Mouse (Mus musculus) frontal cortex, adult (tissue): ENCODE results near the gene Siva1.

Experiments
- ATAC-seq: cut with Nextera tagmentation; 2 replicates; pipeline ENCODE4 v1.9.2; 2017; ENCODE audit warnings: mild to moderate bottlenecking, moderate library complexity, mixed read lengths; ENCODE audit not compliant: low TSS enrichment

The Siva1 gene

DNA sequence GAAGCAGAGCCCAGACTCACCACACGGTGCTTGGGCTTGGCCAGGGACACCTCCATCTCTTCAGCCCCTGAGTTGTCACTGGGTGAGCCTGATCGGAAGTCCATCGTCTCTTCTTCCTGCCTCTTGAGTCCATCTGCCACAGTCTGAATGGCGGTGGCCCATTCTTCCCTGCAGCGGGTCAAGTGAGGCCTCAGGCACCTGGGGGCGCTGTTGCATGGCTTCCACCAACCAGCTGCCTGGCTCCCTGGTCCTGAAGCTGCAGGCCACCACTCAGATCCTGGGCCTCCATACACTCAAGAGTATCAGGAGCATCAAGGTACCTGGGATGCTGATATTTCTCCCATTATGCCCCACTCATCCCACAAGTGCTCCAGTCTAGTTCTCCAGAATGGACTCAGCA lies 14.6 kb downstream of the Siva1 start:
- ATAC-seq, result no peak

DNA sequence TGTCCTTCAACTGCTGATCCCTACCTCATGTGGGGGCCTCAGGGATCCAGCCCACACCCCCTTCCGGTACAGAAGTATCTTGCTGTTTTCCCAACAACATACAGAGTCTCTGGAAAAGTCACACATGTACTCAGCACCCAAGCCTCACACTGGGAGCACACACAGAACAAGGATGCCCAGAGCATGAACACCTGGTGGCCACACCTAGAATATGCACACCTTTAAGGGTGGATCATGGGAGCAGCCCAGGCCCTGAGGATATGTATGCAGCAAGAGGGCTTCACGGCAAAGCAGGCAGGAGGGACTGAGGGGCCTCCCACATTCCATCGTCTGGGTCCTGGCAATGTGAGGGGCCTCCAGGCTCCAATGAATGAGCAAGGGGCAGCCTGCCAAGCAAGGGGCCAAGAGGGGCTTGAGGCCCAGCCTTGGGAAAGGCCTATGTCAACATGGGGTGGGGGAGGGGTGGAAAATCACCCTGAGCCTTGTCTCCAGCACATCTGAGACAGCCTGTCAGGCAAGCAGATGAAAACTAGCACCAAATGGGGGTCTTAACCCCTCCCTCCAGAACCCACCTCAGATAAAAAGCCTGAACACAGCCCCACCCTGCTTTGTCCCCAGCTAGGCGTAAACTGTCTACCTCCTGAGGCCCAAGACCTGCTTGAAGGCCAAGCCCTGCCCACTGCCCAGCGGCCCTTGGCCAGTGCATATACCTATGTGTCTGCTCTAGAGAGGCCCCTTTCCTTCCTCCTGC lies 16.3 kb downstream of the Siva1 start:
- ATAC-seq, result no peak

DNA sequence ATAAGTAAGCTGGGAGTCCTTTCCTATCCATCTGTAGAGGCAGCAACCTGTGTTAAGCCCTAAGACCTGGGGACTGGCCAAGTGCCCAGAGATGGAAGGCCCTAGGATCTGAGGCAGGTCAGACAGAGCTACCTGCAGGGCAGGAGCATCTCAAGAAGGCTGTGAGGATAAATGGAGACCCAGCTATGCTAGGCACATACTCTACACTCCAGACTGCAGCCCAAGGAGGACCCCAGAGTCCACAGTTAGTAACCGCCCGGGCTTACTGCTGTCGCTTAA lies 16.8 kb downstream of the Siva1 start:
- ATAC-seq, result no peak

DNA sequence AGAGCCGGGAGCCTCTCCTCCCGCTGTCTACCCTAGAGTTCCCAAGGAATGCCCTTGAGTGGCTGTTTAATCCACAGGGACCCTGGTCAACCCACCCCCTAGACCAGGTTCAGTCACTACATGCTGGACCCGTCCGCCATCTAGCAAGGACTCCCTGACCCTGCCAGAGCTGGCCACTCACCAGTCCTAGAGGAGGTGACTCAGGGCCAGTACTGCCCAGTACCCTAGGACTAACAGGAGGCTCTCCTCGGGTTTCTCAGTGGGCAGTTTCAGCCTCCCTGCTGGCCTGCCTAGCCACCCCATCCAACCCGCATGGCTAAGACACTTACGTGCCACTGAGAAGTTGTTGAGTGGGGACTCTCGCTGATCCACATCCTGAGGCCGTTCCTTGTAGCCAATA lies 17.4 kb downstream of the Siva1 start:
- ATAC-seq, result no peak

DNA sequence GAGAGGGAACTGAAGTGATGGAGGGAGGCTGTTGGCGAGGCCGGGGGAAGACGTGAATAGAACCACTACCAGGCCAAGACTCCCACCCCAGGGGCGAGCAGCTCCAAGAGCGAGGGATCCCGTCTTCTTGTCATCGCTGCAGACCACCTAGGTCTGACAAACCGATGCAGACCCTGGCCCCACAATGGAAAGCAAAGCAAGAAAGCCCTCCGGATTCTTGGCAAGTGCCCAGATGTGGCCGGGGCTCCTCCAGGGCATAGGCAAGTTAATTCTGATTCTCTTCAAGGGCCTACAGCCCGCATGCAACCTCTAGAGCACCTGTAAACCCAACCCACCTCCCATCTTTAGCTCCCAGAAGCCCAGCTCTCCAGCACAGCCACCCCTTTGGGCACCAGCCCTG lies 18.8 kb downstream of the Siva1 start:
- ATAC-seq, result no peak

DNA sequence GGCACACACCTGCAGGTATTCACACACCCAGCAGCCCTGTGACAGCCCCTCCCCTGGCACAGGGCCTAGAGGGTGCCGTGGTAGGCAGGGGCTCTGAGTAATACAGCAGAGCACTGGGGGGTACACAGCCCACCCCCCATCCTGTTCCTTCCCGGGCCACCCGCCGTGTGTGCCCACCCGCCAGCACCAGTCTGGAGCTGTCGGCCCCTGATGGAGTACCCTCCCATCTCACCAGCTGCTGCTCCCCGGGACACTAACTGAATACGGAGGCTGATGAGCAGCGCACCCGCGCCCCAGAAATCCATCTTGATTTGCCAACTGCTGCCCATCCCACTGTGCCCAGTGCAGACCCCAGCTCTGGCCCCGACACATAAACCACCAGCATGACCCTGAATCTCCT lies 19.2 kb downstream of the Siva1 start:
- no peak for ATAC-seq

DNA sequence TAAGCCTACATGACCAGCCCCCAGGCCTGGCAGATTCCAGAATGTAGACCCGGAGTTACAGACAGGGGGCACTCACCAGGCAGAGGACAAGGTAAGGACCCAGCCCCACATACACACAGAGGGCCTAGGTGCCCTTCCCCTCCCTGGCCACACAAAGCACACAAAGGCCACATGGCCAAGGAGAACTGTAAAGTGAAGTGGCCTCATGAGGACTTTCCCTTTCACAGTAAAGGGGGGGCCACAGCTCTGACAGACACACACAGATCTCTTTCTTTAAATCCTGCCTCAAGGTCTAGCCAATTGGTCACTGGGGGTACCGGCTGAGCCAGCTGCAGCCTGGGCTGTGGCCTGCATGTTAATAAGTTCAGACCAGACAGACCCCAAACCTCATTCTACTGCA lies 19.6 kb downstream of the Siva1 start:
- no peak for ATAC-seq

DNA sequence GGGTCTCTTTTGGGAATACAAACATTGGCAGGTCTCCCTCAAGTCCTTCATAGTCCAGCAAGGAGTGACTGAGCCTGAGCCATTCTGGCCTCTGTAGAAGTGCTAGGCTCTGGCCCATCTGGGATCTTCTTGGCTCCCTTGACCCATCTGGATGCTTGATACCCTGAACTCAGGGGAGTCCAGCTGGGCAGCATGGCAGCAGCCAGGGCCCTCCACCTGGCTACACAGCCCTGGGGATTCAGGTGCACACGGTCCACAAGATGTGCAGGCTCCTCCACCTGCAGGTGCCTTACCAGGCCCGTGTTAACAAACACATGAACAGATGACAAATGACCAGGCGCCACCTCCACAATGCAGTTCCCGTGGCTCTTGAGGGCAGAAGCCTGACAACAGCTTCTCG lies 20.2 kb downstream of the Siva1 start:
- ATAC-seq, result no peak

DNA sequence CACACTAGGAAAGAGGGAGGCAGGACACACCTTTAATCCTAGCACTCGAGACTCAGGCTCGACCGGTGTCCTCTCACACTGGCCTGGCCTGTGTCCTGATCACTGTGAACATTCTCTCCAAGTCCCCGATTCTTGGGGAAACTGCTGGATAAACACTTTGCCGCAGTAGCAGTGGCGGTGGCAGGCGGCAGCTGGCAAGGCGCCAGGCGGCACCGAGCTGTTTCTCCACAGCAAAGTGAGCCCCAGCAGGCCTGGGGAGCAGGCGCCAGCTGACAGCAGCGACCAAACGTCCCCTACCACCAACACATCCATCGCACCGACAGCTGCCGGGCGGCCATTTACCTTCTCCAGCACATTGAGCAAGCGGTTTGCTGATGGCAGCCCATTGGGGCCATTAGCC lies 21.0 kb downstream of the Siva1 start:
- peak; percentile 33 for ATAC-seq

DNA sequence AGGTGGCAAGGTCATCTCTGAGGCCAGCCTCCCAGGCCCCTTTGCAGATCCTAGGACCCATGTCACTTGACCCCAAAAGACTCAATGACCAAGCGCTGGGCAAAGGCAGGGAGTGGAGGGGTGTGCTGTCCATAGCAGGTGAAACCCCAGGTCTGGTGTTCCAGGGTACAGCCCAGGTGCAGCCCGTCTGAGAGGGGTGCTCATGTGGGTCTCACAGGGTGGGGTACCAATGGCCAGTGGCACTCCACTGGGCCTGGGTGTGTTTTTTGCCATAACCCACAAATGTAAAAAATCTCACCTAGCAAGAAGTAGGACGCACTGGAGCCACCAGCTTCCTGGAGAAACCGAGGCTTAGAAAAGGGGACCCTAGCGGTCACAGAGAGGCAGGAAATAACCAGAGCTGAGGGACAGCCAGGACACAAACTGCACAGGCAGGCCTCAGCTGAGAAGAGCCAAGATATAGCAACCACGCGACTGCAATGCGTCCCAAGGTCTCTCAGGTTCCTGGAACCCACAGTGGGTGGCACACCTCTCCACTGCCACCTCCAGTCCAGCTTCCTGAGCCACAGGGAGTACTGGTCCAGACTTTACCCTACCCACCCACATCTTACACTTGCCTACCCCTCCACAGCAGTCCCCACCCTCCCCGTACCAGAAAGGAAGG lies 21.5 kb downstream of the Siva1 start:
- ATAC-seq, result 0 out of 2 replicates have a peak, but pooled peaks have one; percentile 1

DNA sequence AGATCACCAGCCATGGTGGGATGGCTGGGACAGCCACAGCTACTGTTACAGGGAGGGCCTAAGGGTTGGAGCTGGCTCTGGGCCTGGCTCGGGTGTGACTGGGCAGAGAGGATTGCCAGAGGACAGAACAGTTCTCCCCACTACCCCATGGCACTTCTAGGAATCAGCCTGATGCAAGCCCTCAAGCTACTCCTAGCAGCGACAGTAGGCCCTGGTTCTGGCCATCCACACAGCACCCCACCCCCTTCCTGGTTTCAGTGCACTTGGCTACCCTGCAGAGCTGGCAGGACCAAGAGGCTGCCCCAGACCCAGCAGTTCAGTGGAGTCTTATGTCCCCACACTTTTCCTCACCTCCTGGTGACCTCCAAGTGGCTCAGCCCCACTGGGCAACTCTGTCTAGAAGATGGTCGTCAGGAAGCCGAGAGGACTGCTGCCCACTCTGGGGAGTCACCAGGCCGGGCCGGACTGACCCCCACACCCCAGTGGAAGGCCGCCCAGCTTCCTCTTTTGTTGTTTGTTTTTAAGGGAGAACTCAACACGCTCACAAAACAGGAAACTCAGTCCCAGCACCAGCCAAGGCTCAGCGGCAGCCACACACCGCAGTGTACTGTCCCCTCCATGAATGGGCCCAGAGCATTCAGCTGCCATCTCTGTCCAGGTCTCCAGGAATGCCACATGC lies 23.3 kb downstream of the Siva1 start:
- ATAC-seq, result no peak

DNA sequence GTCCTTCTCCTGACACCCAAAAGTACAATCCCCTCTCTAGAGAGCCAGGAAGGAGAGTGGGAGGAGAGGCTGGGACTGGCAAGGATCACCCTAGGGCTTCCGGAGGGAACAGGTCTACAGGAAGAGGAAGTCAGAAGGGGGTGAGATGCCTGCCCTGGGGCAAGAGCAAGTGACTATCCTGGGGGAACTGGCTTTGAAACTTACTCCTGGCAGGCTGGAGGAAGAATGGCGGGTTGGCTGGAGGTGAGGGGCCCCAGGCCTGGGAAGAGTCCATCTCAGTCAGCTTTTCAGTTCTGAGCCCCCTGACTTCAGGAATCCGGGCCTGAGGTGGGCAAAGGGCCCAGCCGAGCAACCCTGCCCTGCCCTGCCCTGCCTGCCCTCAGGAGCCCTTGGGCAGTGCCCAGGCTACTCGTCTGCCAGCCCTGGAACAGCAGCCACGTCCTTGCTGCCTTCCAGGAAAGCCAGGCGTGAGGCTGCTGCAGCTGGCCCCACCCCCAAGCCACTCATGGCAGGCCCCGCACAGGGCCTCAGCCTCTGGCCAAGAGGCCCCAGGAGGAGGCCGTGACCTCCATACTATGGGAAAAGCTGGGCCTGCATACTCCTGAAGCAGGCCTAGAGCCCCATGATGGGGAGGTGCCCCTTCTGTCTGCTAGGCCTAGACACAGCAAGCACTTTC lies 26.4 kb downstream of the Siva1 start:
- ATAC-seq, result no peak

DNA sequence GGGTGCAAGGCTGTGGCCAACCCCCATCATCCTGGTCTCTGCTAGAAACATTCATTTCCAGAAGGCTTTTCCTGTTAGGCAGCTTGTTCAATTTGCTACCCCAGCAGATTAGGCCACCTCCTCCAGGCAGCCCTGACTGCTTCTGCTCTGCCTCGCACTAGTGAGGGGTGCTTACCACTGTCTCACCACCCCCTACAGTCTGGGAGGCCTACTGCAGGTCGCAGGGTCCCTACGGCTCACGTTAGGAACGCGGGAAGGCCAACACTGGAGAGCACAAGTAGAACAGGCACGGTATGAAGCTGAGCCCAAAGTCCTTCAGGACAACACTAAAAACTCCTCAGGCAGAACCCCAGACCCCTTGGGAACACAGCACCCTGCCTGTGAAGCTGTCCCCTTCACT lies 27.4 kb downstream of the Siva1 start:
- no peak for ATAC-seq

DNA sequence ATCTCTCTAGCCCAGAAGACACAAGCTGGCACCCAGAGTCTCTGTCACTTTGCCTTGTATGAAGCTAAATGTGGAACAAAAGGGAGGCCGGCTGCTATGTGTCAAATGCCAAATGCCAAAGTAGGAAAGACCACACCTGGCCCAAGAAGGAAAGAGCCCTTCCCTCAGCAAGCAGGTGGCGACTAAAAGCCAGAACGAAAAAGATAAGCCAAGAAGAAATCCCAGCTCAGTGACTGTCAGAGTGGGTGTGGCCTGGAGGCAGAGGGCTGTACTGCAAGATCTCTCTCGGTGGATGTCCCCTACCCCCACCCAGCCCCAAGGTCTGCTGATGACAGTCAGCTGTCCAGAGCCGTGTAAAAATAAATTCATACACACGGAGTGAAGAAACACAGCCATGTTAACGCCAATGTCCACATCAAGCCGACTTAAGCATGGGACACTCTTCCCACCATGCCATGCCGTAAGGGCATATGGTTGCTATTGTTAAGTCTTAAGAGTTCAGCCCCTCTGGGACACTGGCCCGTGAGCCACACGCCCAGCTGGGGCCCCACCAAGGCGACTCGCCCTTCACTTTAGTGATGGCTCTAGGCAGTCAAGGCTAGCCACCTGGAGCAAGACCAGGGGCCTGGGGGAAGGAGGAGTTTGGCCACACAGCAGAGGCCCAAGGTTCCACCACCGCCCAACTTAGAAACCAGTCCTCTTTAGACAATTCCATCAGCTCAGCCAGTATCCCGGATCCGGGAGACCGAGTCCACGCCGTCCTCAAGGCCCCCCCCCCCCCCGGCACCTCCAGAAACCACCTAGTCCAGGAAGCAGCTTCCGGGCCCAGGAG lies 28.5 kb downstream of the Siva1 start:
- no peak for ATAC-seq

DNA sequence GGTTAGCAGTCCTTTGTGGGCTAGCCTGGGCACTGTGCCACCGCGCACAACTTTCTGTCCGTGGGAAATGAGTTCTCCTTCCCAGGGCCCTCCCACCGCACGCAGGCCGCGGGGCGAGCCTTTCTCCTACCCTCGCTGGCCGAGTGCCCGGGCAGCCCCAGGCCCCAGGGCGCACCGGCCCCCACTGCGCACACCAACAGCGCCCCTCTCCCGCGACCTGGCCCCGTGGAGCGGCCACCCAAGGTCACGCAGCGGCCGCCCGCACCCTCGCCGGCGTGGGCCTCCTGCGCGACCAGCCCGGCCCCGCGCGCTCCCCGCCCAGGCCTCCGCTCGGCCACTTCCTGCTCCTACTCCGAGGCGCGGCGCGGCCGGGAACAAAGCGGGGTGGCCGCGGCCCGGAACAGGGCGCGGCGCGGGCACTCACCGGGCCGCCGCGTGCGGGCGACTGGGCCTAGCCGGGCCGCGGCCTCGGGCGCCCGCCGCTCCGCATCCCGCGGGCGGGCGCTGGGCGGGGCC lies 29.2 kb downstream of the Siva1 start:
- ATAC-seq, result peak; percentile 10; the same call in 1 of the 2 replicates

DNA sequence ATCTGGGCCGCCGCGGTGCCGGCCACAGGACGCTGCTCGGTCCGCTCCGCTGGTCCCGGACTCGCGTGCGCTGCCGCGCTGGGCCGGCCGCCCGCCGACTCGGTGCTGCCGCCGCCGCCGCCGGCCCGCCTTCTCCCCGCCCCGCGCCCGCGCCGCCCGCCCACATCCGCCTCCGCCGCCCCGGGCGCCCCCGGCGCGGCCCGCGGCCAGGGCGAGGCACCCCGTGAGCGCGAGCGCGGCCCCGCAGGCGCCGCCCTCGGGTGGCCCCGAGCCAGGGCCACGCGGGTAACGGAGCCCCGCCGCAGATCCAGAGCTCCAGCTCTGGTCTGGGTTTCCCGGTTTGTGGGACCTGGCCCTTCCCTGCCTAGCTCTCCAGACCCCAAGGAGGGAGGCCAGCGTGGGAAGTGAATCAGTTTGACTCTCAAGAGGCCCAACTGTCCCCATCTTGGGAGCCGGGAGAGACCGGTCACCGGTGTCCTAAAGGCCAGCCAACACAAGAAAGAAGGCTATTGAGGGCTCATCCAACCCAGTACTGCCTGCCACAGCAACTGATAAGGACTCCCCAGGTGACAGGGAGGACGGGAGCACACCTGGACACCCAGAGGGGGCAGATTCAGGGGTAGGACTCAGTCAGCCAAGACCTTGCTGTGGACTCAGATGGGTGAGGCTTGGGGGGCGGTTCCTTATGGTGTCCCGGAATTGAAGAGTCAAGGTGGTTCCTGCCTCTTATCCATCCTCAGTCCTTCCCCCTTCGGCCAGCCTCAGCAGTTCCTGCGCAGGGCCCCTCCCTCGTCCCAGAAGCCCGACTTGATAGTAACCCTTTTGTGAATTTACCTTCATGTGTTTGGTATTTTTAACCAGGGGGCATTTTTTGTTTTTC lies 29.9 kb downstream of the Siva1 start, which contains the start of gene Akt1:
Gene Akt1, minus strand, starts transcription at position 753 of the 880 bp plus-strand sequence.
- peak; percentile 31 for ATAC-seq

DNA sequence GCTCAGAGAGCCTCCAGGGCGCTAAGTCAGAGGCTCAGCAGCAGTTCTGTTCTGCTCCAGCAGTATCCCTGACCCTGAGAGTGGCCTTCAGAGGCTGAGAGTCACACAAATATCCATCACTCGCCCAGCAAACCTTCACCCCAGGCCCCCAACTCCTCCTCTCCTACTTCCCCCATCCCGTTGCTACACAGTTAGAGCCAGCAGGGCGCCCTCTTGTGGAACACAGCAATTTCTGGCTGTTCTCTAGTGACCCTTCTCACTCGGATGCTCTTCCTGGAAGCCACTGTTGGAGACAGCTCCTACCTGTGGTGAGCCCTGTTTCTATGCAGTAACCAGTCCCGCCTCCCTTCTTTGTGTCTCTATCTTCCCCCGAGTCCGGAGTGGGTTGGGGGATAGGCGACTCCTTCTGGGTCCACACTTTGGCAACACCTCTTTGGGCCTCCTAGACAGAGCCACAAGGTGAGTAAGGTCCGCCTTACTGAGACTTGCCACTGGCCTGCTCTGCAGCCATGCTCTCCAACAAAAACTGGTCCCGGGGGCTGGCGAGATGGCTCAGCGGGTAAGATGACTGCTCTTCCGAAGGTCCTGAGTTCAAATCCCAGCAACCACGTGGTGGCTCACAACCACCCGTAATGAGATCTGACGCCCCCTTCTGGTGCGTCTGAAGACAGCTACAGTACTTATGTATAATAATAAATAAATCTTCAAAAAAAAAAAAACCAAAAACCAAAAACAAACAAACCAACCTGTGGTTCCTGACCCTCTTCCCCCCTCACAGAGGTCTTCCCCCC lies 31.0 kb downstream of the Siva1 start:
- ATAC-seq, result peak; percentile 58

DNA sequence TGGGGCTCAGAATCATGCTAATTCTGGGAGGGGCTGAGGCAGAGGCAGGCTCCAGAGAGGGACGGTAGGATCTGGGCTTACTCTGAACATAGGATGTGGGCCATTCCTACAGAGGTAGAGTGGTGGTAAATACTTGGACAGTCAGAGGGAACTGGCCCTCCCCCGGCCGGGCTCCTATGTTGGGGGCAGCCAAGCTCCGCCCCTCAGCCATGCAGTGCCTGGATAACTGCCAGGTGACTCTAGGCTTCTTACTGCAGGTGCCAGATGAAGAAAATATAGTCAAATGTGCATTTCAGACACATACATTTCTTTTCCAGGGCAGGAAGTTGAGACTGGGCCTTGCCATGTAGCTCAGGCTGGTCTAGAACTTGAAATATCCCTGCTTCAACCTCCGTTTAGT lies 32.6 kb downstream of the Siva1 start:
- ATAC-seq, result no peak

DNA sequence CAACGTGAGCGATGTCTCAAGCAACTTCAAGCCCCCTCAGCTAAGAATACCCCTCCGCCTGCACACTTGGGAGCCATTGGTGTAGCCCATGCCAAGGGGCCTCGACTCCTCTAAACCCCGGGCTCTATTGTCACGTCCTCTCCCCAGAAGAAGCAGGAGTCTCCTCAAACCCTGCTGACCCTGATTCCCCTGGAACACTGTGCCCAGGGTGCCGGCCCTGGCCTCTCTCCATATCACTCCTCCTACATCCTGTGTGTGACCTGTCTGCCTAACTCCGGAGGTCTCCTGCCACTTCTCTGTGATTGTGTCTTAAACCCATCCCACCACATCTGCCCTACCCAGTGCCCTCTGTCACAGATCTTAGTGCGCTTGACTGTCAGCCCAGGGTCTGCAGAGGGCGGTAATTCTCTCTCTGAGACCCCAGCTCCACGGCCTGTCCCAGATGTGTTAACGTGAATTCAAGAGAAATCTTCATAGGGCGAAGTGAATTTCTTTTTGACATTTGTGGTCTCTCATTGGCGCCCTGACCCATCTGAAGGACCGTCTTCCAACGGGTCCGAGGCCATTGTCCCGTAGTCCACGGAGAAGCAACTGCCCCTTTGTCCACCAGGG lies 33.6 kb downstream of the Siva1 start:
- ATAC-seq, result no peak
